Mouse (Mus musculus) CD4-positive helper T cell, adult 2 months (primary cell): ENCODE measurements around the gene Msn.
"Not testable (repeated sequence)": the region's sequence is repeated elsewhere in the genome, so short reads cannot be mapped to it uniquely, and the experiment has no call there.

Source experiments
- DNase-seq: peaks from one replicate; pipeline ENCODE4 v3.0.0-alpha.2; 2012; ENCODE audit warnings: low read depth, missing footprints, low spot score

Msn gene

GRCm38 (mm10) chrX:96144960-96145488, 49.2 kb downstream of the Msn start:
- DNase-seq, result no peak

GRCm38 (mm10) chrX:96148217-96148616, 52.4 kb downstream of the Msn start:
- DNase-seq, result no peak

DNA sequence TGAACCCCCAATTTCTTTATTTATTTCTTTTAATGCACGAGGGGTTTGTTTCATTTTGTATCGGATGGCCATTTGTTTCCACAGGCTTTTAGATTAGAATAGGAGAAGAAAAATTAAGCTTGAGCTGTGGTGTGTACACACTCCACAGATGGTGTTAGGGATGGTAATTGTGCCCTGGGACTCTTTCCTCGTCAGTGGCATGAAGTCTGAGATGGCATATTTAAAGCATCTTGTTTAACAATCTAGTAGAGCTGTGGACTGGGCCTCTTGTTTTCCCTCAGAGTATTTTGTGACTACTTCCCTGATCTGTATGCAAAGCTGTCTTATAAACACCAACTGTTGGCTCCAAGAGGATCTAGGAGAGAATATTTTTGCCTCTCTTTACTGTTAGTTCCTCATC, 57.5 kb downstream of the Msn start:
- no peak for DNase-seq

- DNase-seq, result no peak
Observed at GRCm38 (mm10) chrX:96157936-96158335, 62.1 kb downstream of the Msn start.

DNA sequence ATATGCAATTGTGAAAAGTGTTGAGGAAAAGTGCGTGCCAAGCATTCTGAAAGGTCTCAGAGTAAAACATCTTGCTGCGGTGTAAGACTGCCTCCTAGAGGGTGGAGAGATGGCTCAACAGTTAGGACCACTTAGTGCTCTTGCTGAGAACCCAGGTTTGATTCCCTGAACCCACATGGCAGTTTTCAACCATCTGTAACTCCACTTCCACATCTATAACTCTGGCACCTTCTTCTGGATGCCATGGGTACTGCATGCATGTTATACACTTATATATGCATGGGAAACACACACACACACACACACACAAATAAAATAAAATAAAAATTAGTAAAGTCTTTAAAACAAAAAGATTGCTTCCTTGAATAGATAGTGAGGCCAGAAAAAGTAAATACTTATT, 66.7 kb downstream of the Msn start:
- DNase-seq, result peak; percentile 42

- no peak for DNase-seq
Observed at GRCm38 (mm10) chrX:96171645-96172388, 76.0 kb downstream of the Msn start.

GRCm38 (mm10) chrX:96178437-96178836, 82.6 kb downstream of the Msn start:
- DNase-seq, result peak; percentile 44

DNA sequence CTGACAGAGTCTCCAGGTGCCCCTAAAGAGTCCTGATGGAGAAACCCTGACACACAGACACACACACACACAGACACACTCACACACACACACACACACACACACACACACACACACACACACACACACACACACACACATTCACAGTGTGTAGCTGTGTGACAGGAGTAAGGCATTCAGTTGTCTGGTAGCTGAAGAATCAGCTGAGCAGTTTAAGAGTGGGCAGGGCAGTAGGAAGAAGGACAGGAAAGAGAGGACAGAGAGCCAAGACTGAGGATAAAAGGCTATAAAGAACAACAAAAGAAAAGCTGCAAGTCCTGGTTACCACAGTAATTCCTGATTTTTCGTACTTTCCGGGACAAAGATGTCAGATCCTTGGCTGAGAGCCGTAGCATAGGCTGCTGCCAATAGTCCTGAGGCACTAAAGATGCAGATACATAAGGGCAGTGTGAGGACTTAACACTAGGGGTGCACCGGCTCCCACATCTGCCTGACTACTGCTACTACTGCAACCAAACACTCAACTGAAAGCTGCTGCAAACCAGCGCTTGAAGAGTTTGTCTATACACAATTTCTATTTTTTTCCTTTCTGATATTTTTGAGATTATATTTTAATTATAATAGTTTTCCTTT, 88.4 kb downstream of the Msn start:
- DNase-seq, result no peak

- not testable (repeated sequence) for DNase-seq
Observed at GRCm38 (mm10) chrX:96205143-96205542, 109.3 kb downstream of the Msn start.

DNA sequence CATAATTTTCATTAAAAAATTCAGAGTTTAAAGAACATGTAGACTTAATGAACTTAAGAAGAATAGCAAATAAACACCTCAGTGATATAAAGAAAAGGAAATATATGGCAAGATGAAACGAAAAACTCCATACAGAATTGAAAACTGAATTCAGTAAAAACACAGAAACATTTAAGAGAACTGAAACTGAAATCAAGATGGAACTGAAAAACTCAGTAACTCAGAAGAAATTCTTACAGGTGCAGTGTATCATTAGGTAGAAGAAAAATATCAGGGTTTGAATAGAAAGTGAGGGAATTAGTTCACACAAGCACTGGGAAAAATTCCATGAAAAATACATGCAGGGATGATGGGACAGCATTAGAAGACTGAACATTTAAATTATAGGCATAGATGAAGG, 111.0 kb downstream of the Msn start:
- DNase-seq, result no peak

- no peak for DNase-seq
Observed at GRCm38 (mm10) chrX:96218088-96218487, 122.2 kb downstream of the Msn start.
